Comparison of ENCODE assay signal across 15 mouse cellular contexts in genomic region chr14:9331593-9331992, GRCm38 (mm10).
"Had no signal": no experiment of that assay in that cellular context is flagged by ENCODE, and none has a peak within 500 bp of the region (broad histone marks: within the 10 kb centered on the region; RNA-seq: fewer than 3 reads in every experiment).

No protein-coding gene starts in this region.

- DNase-seq: kidney, adult 18-20 months; kidney, adult 9 months; kidney, postnatal 14 days; kidney, postnatal 4 days; liver, embryonic 13.5 days; lung, adult 2 months; lung, postnatal 14 days; lung, postnatal 4 days; right cerebral cortex, adult 18-20 months; right cerebral cortex, postnatal 14 days; thymus, adult 18-20 months; thymus, postnatal 36 days had no signal

- H3K36me3 ChIP-seq: liver, embryonic 13.5 days; neural tube, embryonic 12.5 days; neural tube, embryonic 15.5 days had no signal

- H3K4me1 ChIP-seq: liver, embryonic 13.5 days; neural tube, embryonic 12.5 days; neural tube, embryonic 15.5 days had no signal

- H3K27ac ChIP-seq: liver, embryonic 13.5 days; neural tube, embryonic 12.5 days; neural tube, embryonic 15.5 days had no signal

- H3K4me2 ChIP-seq: liver, embryonic 13.5 days; neural tube, embryonic 12.5 days; neural tube, embryonic 15.5 days had no signal

- H3K9ac ChIP-seq: liver, embryonic 13.5 days; neural tube, embryonic 12.5 days; neural tube, embryonic 15.5 days had no signal

- H3K4me3 ChIP-seq: liver, embryonic 13.5 days; neural tube, embryonic 12.5 days; neural tube, embryonic 15.5 days had no signal

- H3K27me3 ChIP-seq: liver, embryonic 13.5 days; neural tube, embryonic 12.5 days; neural tube, embryonic 15.5 days had no signal

- H3K9me3 ChIP-seq: liver, embryonic 13.5 days; neural tube, embryonic 12.5 days; neural tube, embryonic 15.5 days had no signal

- ATAC-seq: intestine, embryonic 16.5 days had no signal
